15 mouse cellular contexts compared by ENCODE assay signal in genomic region chr7:62542187-62542586, GRCm38 (mm10).
DNase-seq lines count a peak whose midpoint lies in the region; ATAC-seq and TF ChIP-seq lines count a peak whose summit lies in the region.
"Had no signal": no experiment of that assay in that cellular context is flagged by ENCODE, and none has a peak within 500 bp of the region (broad histone marks: within the 10 kb centered on the region; RNA-seq: fewer than 3 reads in every experiment).

No protein-coding gene starts in this region.

- TF ChIP-seq EP300 in stomach, postnatal 0 days (optimal IDR thresholded peaks at IDR 0.05) = no peak

- no peak overlapping the region for H3K4me3 ChIP-seq in kidney, adult 2 months (ENCODE audit: insufficient read depth, low read depth, low read length)
- H3K4me3 ChIP-seq in stomach, postnatal 0 days (ENCODE audit: low read depth, low read length) = no peak overlapping the region
- H3K4me3 ChIP-seq: embryonic facial prominence, embryonic 15.5 days; forebrain, embryonic 12.5 days; hindbrain, embryonic 13.5 days; megakaryocyte, embryonic 14.5 days had no signal

- no peaks in the 10 kb centered on the region for H3K9me3 ChIP-seq in stomach, postnatal 0 days (ENCODE audit: control insufficient read depth, low read length)
- H3K9me3 ChIP-seq: megakaryocyte, embryonic 14.5 days had no signal

- H3K27ac ChIP-seq in kidney, adult 2 months (ENCODE audit: insufficient read depth, low read depth, low read length) = no peak overlapping the region
- H3K27ac ChIP-seq in stomach, postnatal 0 days (replicated peaks) = no peak overlapping the region
- H3K27ac ChIP-seq: embryonic facial prominence, embryonic 15.5 days; forebrain, embryonic 12.5 days; hindbrain, embryonic 13.5 days had no signal

- no peaks in the 10 kb centered on the region; the same call in 1 of the 2 replicates for H3K27me3 ChIP-seq in kidney, adult 2 months (replicated peaks; ENCODE audit: control insufficient read depth, insufficient read depth, low read length)
- H3K27me3 ChIP-seq in stomach, postnatal 0 days (ENCODE audit: control insufficient read depth, insufficient read depth, low read length) = no peaks in the 10 kb centered on the region
- H3K27me3 ChIP-seq: embryonic facial prominence, embryonic 15.5 days; forebrain, embryonic 12.5 days; hindbrain, embryonic 13.5 days; megakaryocyte, embryonic 14.5 days had no signal

- 43% methylated on average over 1 of the region's 1 CpGs for WGBS in kidney, adult 2 months
- 32% methylated on average over 1 of the region's 1 CpGs for WGBS in stomach, postnatal 0 days

- no peak for TF ChIP-seq CTCF in kidney, adult 2 months (conservative IDR thresholded peaks at IDR 0.05; ENCODE audit: insufficient read depth, insufficient read length, low read depth, low read length)
- peak; percentile 45 for TF ChIP-seq CTCF in stomach, postnatal 0 days (IDR thresholded peaks at IDR 0.05; ENCODE audit: low read depth)

- H3K4me2 ChIP-seq in stomach, postnatal 0 days (replicated peaks; ENCODE audit: low read depth) = no peak overlapping the region
- H3K4me2 ChIP-seq: embryonic facial prominence, embryonic 15.5 days; forebrain, embryonic 12.5 days; hindbrain, embryonic 13.5 days had no signal

- no peak overlapping the region for H3K9ac ChIP-seq in stomach, postnatal 0 days (ENCODE audit: low read length)
- H3K9ac ChIP-seq: embryonic facial prominence, embryonic 15.5 days; forebrain, embryonic 12.5 days; hindbrain, embryonic 13.5 days had no signal

- DNase-seq in kidney, adult 9 months = peak; percentile 2
- DNase-seq in kidney, adult 2 months = no peak
- DNase-seq in retina, embryonic 14.5 days (ENCODE audit: low spot score) = peak; percentile 5
- no peak for DNase-seq in retina, postnatal 1 day
- peak; percentile 16 for DNase-seq in Muller cell, postnatal 12 days (ENCODE audit: inconsistent ontology term)
- DNase-seq in stomach, postnatal 0 days (ENCODE audit: low spot score) = no peak
- no peak for DNase-seq in lung, postnatal 25 days (ENCODE audit: low spot score)
- DNase-seq in thymus, postnatal 25 days = no peak
- DNase-seq: cerebellum, postnatal 36 days; kidney, adult 11 months; lung, adult 2 months had no signal

- no peaks in the 10 kb centered on the region for H3K36me3 ChIP-seq in kidney, adult 2 months (ENCODE audit: control insufficient read depth, insufficient read depth, low read length)
- H3K36me3 ChIP-seq in stomach, postnatal 0 days (ENCODE audit: control insufficient read depth, insufficient read depth, low read length) = no peaks in the 10 kb centered on the region
- H3K36me3 ChIP-seq: embryonic facial prominence, embryonic 15.5 days; forebrain, embryonic 12.5 days; hindbrain, embryonic 13.5 days had no signal

- H3K4me1 ChIP-seq in kidney, adult 2 months (ENCODE audit: control insufficient read depth, insufficient read depth, low read length) = no peaks in the 10 kb centered on the region
- no peaks in the 10 kb centered on the region for H3K4me1 ChIP-seq in stomach, postnatal 0 days (replicated peaks; ENCODE audit: control insufficient read depth, insufficient read depth)
- H3K4me1 ChIP-seq: embryonic facial prominence, embryonic 15.5 days; forebrain, embryonic 12.5 days; hindbrain, embryonic 13.5 days; megakaryocyte, embryonic 14.5 days had no signal

- TF ChIP-seq POLR2A in kidney, adult 2 months (IDR thresholded peaks at IDR 0.05; ENCODE audit: low read depth, low read length) = no peak

- no peak for ATAC-seq in stomach, postnatal 0 days (ENCODE audit: low FRiP score, low TSS enrichment)

Comparison
In these comparisons a context has a peak if more than half of its experiments do, and no peak if none do; other contexts are left out.
1. DNase-seq: peak in kidney, adult 9 months (single experiment), retina, embryonic 14.5 days (single experiment) and Muller cell, postnatal 12 days (single experiment); none in kidney, adult 2 months (single experiment), retina, postnatal 1 day (single experiment), stomach, postnatal 0 days (single experiment), lung, postnatal 25 days (single experiment) and thymus, postnatal 25 days (single experiment).